Mouse (Mus musculus): ENCODE results near the gene Mfsd6l. TPM values are rescaled to one million over a fixed set of nuclear protein-coding genes. Genes with fewer than 3 reads are reported as not detected.

The Mfsd6l gene
- not detected in 2 replicates for total RNA-seq (2015; ENCODE audit: low replicate concordance)
- not detected in 2 replicates for total RNA-seq (2017; ENCODE audit: low replicate concordance)

- ATAC-seq (replicated peaks; ENCODE audit: low FRiP score, poor library complexity, severe bottlenecking): no peak
Measured at GRCm38 (mm10) chr11:68555918-68556584, at the start of gene Mfsd6l. Gene Mfsd6l (plus strand): TSS chr11:68556186.

GRCm38 (mm10) chr11:68507246-68507645, 48.7 kb upstream of the Mfsd6l start:
- no peak for ATAC-seq (replicated peaks; ENCODE audit: low FRiP score, poor library complexity, severe bottlenecking)

- no peak for ATAC-seq (replicated peaks; ENCODE audit: low FRiP score, poor library complexity, severe bottlenecking)
Measured at GRCm38 (mm10) chr11:68508619-68509018, 47.4 kb upstream of the Mfsd6l start.

GRCm38 (mm10) chr11:68509194-68509593, 46.8 kb upstream of the Mfsd6l start:
- ATAC-seq (replicated peaks; ENCODE audit: low FRiP score, poor library complexity, severe bottlenecking): no peak

GRCm38 (mm10) chr11:68513969-68514368, 42.0 kb upstream of the Mfsd6l start:
- no peak for ATAC-seq (replicated peaks; ENCODE audit: low FRiP score, poor library complexity, severe bottlenecking)

GRCm38 (mm10) chr11:68519362-68519761, 36.6 kb upstream of the Mfsd6l start:
- no peak for ATAC-seq (replicated peaks; ENCODE audit: low FRiP score, poor library complexity, severe bottlenecking)

- ATAC-seq (replicated peaks; ENCODE audit: low FRiP score, poor library complexity, severe bottlenecking): no peak
Measured at GRCm38 (mm10) chr11:68519815-68520214, 36.2 kb upstream of the Mfsd6l start.

GRCm38 (mm10) chr11:68520439-68520838, 35.5 kb upstream of the Mfsd6l start:
- ATAC-seq (replicated peaks; ENCODE audit: low FRiP score, poor library complexity, severe bottlenecking): no peak

GRCm38 (mm10) chr11:68521352-68521751, 34.6 kb upstream of the Mfsd6l start:
- no peak for ATAC-seq (replicated peaks; ENCODE audit: low FRiP score, poor library complexity, severe bottlenecking)

- no peak for ATAC-seq (replicated peaks; ENCODE audit: low FRiP score, poor library complexity, severe bottlenecking)
Measured at GRCm38 (mm10) chr11:68526441-68526840, 29.5 kb upstream of the Mfsd6l start.

GRCm38 (mm10) chr11:68531066-68531806, 24.8 kb upstream of the Mfsd6l start:
- no peak for ATAC-seq (replicated peaks; ENCODE audit: low FRiP score, poor library complexity, severe bottlenecking)

GRCm38 (mm10) chr11:68531941-68532535, 23.9 kb upstream of the Mfsd6l start:
- ATAC-seq (replicated peaks; ENCODE audit: low FRiP score, poor library complexity, severe bottlenecking): no peak

- no peak for ATAC-seq (replicated peaks; ENCODE audit: low FRiP score, poor library complexity, severe bottlenecking)
Measured at GRCm38 (mm10) chr11:68532773-68533172, 23.2 kb upstream of the Mfsd6l start.

- ATAC-seq (replicated peaks; ENCODE audit: low FRiP score, poor library complexity, severe bottlenecking): no peak
Measured at GRCm38 (mm10) chr11:68533971-68534475, 22.0 kb upstream of the Mfsd6l start.

GRCm38 (mm10) chr11:68536026-68536425, 20.0 kb upstream of the Mfsd6l start:
- ATAC-seq (replicated peaks; ENCODE audit: low FRiP score, poor library complexity, severe bottlenecking): no peak

- no peak for ATAC-seq (replicated peaks; ENCODE audit: low FRiP score, poor library complexity, severe bottlenecking)
Measured at GRCm38 (mm10) chr11:68536465-68536864, 19.5 kb upstream of the Mfsd6l start.

- ATAC-seq (replicated peaks; ENCODE audit: low FRiP score, poor library complexity, severe bottlenecking): no peak
Measured at GRCm38 (mm10) chr11:68539621-68540020, 16.4 kb upstream of the Mfsd6l start.

GRCm38 (mm10) chr11:68544554-68544953, 11.4 kb upstream of the Mfsd6l start:
- ATAC-seq (replicated peaks; ENCODE audit: low FRiP score, poor library complexity, severe bottlenecking): no peak

- no peak for ATAC-seq (replicated peaks; ENCODE audit: low FRiP score, poor library complexity, severe bottlenecking)
Measured at GRCm38 (mm10) chr11:68545172-68545571, 10.8 kb upstream of the Mfsd6l start.

- ATAC-seq (replicated peaks; ENCODE audit: low FRiP score, poor library complexity, severe bottlenecking): no peak
Measured at GRCm38 (mm10) chr11:68545682-68546222, 10.2 kb upstream of the Mfsd6l start.

All from erythroblast, adult 5-6 weeks (primary cell).